Mouse (Mus musculus): ENCODE measurements around the gene Fen1.
"Not testable (repeated sequence)": the region's sequence is repeated elsewhere in the genome, so short reads cannot be mapped to it uniquely, and the experiment has no call there.

The Fen1 gene

GRCm38 (mm10) chr19:10182142-10182541, 21.8 kb downstream of the Fen1 start:
- DNase-seq (ENCODE audit: low read depth, low spot score), result no peak

GRCm38 (mm10) chr19:10181225-10181624, 22.7 kb downstream of the Fen1 start:
- no peak for DNase-seq (ENCODE audit: low read depth, low spot score)

- DNase-seq (ENCODE audit: low read depth, low spot score), result no peak
Observed at GRCm38 (mm10) chr19:10176941-10177372, 27.0 kb downstream of the Fen1 start.

GRCm38 (mm10) chr19:10176477-10176876, 27.5 kb downstream of the Fen1 start:
- no peak for DNase-seq (ENCODE audit: low read depth, low spot score)

- no peak for DNase-seq (ENCODE audit: low read depth, low spot score)
Observed at GRCm38 (mm10) chr19:10174956-10175355, 29.0 kb downstream of the Fen1 start.

- no peak for DNase-seq (ENCODE audit: low read depth, low spot score)
Observed at GRCm38 (mm10) chr19:10173844-10174539, 30.0 kb downstream of the Fen1 start.

- no peak for DNase-seq (ENCODE audit: low read depth, low spot score)
Observed at GRCm38 (mm10) chr19:10173116-10173718, 30.8 kb downstream of the Fen1 start.

- DNase-seq (ENCODE audit: low read depth, low spot score), result no peak
Observed at GRCm38 (mm10) chr19:10171846-10172245, 32.1 kb downstream of the Fen1 start.

GRCm38 (mm10) chr19:10171359-10171758, 32.6 kb downstream of the Fen1 start:
- DNase-seq (ENCODE audit: low read depth, low spot score), result no peak

- DNase-seq (ENCODE audit: low read depth, low spot score), result no peak
Observed at GRCm38 (mm10) chr19:10170466-10170865, 33.5 kb downstream of the Fen1 start.

- not testable (repeated sequence) for DNase-seq (ENCODE audit: low read depth, low spot score)
Observed at GRCm38 (mm10) chr19:10169692-10170330, 34.2 kb downstream of the Fen1 start.

GRCm38 (mm10) chr19:10169179-10169578, 34.8 kb downstream of the Fen1 start:
- no peak for DNase-seq (ENCODE audit: low read depth, low spot score)

- no peak for DNase-seq (ENCODE audit: low read depth, low spot score)
Observed at GRCm38 (mm10) chr19:10168441-10168840, 35.5 kb downstream of the Fen1 start.

GRCm38 (mm10) chr19:10167951-10168350, 36.0 kb downstream of the Fen1 start:
- no peak for DNase-seq (ENCODE audit: low read depth, low spot score)

GRCm38 (mm10) chr19:10167112-10167511, 36.9 kb downstream of the Fen1 start:
- DNase-seq (ENCODE audit: low read depth, low spot score), result no peak

- DNase-seq (ENCODE audit: low read depth, low spot score), result not testable (repeated sequence)
Observed at GRCm38 (mm10) chr19:10165928-10166327, 38.0 kb downstream of the Fen1 start.

- no peak for DNase-seq (ENCODE audit: low read depth, low spot score)
Observed at GRCm38 (mm10) chr19:10163896-10164295, 40.1 kb downstream of the Fen1 start.

- DNase-seq (ENCODE audit: low read depth, low spot score), result no peak
Observed at GRCm38 (mm10) chr19:10157725-10158124, 46.2 kb downstream of the Fen1 start.

GRCm38 (mm10) chr19:10149189-10149588, 54.8 kb downstream of the Fen1 start:
- peak; percentile 39 for DNase-seq (ENCODE audit: low read depth, low spot score)
